Mouse (Mus musculus) heart, adult 8-10 months (tissue): Measurements from ENCODE around the gene Fkbp1a. TPM values are rescaled to one million over a fixed set of nuclear protein-coding genes. Genes with fewer than 3 reads are reported as not detected.

Source experiments
- DNase-seq: peaks from one replicate; pipeline ENCODE4 v3.0.0; 2022; ENCODE audit warnings: low spot score
- total RNA-seq, 4 experiments: library from RNA; stranded (reverse); gene quantifications; 2 replicates each; pipeline ENCODE4 v1.2.4; 2022

Gene Fkbp1a
- total RNA-seq, 4 experiments from 2014 or later, result 185 to 207 (median 192) TPM

DNA sequence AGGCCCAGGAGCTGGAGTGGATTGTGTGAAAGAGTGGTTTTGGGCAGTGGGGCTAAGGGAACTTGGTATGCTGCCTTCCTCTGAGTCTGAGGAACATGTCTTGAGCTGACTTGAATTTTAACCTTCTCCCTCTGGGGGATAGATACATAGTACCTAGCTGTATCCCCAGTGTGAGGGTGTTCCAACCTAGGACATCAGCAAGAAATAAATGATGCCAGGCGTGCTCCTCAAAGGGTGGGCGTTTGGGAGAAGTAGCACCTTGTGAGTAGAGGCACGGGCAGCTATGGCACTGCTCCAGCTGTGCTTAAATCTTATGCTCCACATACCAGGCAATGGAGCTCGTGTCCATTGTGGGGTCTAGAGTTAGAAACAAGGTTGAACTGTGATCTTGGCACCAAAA, 4.3 kb downstream of the Fkbp1a start:
- DNase-seq, result no peak

GRCm38 (mm10) chr2:151549615-151550121, 7.4 kb downstream of the Fkbp1a start:
- DNase-seq, result no peak

DNA sequence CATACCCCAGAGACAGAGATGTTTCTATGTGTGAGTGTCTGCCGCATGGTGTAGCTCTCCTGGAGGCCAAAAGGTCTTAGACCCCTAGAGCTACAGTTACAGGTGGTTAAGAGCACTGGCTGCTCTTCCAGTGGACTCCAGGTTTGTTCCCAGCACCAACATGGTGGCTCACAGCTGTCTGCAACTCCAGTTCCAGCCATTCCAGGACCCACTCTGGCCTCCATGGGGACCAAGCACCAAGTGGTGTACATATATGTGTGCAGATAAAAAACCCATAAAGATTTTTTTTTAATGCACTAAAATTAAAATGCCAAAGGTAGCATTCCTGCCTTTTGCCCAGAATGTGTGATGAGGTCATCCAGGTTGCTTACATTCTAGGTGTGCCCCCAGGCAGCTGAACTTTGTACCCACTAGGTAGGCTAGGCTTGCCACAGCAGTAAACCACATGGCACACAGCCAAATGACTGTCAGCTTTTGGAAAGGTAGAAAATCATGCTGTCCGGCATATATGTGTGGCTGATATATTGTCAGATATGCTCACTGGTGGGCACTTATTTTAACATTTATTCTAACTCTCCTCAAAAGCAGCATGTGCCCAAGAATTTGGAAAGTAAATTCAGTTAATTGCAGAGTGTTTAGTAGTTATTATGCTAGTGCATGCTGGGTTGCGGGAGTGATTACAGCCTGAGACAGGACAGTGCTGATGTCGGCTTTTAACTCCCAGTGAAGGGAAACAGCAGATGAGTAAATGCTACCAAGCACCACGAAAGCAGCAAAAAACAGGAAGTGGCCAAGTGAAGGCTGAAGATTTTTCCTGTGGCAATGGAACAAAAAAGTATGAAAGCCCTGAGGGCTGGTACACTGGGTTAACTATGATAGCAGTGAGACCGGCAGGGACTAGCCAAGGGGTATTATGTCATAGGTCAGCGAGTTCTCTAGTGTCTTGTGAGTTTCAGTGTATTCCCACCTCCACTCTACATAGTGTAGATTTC, 20.9 kb downstream of the Fkbp1a start:
- DNase-seq, result no peak

GRCm38 (mm10) chr2:151564006-151564405, 21.7 kb downstream of the Fkbp1a start:
- no peak for DNase-seq

- no peak for DNase-seq
Observed at GRCm38 (mm10) chr2:151564986-151565385, 22.7 kb downstream of the Fkbp1a start.

DNA sequence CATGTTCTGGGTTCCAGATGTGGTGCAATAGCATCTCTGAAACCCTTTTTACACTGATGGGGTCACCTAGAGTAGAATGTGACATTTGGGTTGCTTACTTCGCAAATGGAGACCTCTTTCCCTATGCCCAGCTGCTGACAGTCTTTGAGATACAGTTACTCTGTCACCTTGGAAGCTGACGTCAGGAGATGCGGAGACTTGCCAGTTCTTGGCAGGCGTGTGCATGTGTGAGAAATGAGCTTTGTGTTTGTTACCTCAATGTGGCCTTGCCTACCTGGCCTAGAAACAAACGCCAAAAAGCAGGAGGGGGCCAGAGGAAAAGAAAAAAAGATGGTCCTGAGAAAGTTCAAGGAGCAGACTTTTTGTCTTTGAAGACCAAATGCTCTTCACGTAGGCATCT, 24.6 kb downstream of the Fkbp1a start:
- no peak for DNase-seq

DNA sequence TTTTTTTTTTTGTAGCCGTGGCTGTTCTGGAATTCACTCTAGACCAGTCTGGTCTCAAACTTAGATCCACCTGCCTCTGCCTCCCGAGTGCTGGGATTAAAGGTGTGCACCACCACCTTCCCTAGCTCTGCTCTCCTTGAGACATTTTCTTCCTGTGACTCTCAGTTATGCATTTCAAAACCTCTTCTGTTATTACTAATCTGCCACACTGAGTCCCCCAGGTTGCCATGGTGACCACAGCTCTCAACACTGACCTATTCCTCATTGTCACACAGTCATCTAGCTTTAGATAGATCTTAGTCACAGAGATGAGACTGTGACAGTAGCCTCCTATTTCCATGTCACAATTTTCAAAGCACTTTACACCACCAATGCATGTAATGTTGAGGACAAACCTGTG, 27.2 kb downstream of the Fkbp1a start:
- DNase-seq, result no peak

DNA sequence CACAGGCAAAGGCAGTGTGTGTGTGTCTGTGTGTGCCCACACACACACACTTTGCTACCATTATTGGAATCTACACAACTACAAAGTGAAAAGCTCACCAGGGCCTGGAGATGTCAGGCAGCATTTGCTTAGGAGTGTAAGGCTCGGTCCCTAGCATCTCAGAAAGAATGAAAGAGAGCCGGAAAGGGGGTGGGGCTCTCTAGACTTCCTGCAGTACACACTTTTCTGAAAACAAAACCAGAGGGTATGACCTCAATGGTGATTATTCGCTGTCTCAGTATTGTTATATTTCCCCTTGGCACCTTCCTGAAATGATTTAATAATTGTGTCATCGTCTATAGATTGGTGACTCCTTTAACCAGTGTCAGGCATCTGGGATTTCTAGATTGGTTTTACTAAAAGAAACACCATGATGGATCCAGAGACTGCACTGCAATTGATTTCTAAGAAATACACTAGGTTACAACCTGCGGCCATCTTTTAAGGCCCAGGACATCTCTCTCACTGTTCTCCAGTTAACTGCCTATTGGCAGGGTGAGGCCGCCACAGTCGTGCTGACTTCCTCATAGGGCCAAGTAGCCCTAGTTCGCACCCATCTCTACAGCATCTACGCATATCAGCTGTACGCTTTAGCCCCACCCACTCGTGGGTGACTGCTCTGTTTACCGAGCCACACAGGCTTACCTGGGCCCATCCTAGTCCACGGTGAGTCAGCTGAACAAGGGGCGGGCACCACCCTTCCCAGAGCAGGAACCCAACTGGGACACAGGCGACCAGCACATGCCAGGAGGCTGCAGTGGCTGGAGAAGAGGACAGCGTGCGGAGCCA, 29.8 kb downstream of the Fkbp1a start, which contains the start of gene Sdcbp2:
Gene Sdcbp2 (plus strand): TSS at position 750 of the 828 bp plus-strand sequence.
- no peak for DNase-seq

- no peak for DNase-seq
Observed at GRCm38 (mm10) chr2:151573667-151574066, 31.4 kb downstream of the Fkbp1a start.

DNA sequence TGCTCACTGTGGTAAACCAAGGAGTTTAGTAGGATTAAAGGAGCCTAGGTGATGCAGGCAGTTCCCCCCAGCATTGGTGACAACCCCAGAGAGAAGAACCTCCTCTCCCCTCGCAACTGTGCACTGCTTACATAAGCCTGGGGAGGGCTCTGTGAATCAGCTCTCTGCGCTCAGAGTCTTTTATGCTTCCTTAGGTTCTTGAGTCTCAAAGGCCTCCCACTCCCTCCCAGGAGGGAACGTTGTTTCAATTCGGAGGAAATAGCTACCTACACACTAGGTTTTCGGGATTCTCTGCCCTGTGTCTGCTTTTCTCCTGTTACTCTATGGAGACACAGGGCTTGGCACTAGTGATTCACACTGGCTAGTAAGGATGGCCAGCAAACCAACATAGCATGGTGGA, 32.3 kb downstream of the Fkbp1a start:
- DNase-seq, result no peak

DNA sequence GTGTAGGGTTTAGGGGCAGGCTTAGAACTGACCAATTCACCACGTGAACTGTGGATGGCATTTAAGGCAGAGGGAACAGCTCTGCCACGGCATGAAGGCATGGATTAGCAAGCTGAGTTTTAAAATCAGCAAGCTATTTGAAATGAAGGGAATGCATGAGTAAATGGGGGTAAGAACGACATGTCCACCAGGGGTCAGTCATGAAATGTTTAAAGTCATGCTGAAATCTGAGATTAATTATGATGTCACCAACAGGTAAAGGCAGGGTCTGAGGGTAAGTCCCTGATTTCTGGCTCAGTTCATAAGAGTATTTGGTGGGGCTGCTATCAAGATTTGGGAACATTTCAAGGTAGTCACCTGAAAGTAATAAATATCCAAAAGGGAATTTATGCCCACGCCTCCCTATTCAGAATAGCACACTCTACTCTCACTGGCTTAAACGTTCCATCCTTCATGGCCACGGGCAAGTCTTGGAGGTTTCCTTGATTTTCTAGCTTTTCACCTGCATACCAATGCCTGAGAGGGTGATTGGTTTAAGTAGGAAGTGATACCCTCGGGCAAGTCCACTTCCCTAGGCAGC, 32.9 kb downstream of the Fkbp1a start:
- DNase-seq, result peak; percentile 45

- peak; percentile 91 for DNase-seq
Observed at GRCm38 (mm10) chr2:151575699-151576389, 33.6 kb downstream of the Fkbp1a start.

DNA sequence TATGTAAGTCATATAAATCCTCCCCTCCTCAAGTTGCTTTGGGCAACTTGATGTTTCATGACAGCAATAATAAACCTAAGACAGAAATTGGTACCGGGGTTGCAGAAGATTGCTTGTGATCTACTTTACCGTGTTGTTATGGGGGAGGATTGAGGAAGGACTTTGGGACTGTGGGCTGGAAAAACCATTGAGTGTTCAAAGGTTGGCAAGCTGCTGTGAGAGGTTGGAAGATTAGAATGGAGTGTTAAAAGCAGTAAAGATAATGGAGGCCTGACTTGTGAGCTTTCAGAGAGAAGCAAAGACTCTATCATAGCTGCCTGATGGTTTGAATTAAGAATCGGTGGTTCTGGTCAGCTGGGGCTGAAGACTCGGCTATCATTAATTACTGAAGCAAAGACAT, 36.9 kb downstream of the Fkbp1a start:
- DNase-seq, result no peak

DNA sequence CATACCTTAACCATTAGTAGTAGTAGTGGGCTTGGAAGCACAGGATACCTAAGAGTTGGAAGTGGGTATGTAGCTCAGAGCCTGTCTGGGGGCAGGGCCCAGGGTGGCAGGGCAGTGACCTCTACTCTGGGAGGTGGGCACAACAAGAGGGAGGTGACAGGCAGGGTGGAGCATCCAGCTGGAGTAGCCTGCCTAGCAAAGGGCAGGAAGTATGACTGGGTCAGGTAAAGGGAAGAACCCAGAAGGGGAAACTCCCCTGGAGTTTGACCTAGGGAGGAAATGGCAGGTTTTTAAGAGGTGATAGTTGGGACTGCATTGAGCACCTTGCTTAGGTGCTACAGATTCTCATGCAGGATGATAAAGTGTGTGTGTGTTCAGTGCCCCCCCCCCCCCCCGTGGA, 38.7 kb downstream of the Fkbp1a start:
- DNase-seq, result no peak

- no peak for DNase-seq
Observed at GRCm38 (mm10) chr2:151585934-151586333, 43.7 kb downstream of the Fkbp1a start.

DNA sequence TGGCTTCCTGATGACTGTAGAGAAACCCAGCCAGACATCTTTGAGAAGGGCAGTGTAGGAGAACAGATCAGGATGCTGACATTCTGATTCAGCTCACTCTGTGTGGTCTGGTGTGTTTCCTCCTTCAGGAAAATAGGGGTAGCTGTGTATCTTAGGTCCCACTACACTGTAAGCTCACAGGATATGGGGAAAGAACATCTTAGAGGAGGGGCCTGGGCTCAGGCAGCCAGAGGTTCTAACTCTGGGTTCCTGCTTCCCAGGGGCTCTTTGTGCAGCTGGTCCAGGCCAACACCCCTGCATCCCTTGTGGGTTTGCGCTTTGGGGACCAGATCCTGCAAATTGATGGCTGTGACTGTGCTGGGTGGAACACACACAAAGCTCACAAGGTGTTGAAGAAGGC, 44.5 kb downstream of the Fkbp1a start:
- DNase-seq, result no peak

DNA sequence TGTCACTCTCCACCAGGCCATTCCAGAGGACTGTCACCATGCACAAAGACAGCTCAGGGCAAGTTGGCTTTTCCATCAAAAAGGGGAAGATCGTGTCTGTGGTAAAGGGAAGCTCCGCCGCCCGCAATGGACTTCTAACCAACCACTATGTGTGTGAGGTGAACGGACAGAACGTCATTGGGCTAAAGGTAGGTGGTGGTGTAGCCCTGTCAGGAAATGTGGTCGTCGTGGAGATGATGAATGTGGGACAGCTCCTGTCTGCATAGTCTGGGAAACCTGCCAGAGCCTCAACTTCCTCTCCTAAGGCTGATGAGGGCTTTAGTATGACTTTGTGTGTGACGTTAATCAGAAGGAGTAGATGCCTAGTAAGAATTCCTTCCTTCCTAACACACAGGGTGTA, 45.0 kb downstream of the Fkbp1a start:
- no peak for DNase-seq

GRCm38 (mm10) chr2:151598068-151598467, 55.8 kb downstream of the Fkbp1a start:
- no peak for DNase-seq

GRCm38 (mm10) chr2:151602106-151602505, 59.8 kb downstream of the Fkbp1a start:
- no peak for DNase-seq

- DNase-seq, result no peak
Observed at GRCm38 (mm10) chr2:151603630-151604029, 61.3 kb downstream of the Fkbp1a start.

DNA sequence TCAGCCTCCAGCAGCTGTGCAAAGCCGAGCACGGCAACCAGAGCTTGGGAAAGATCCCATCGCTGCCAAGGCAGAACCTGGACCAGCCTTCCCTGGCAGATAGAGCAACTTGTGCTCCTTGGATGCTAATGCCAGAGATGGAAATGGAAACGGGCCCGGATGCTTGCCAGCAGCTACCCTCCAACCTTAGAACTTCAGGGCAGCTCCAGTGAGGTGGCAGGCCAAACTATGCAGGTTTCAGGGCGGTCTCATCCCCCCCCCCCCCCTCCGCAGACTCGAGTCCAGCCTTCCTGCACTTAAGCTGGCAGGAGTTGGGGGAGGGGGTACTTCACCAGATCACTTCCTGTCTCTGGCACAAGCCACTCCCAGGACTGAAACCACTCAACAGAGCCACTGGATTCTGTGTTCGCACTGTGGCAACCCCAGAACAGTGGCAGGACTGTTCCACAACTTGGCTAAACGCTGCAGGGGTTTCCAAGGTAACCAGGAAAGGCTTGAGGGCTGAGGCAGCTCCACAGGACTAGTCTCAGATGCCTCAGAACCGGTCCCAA, 63.2 kb downstream of the Fkbp1a start:
- DNase-seq, result no peak
